Mouse (Mus musculus) bone marrow macrophage, adult 2 months (primary cell): ENCODE data around the gene Nmrk2.

Experiments
- CTCF ChIP-seq: IDR thresholded peaks from 2 replicates; pipeline ENCODE4 v1.5.1; 2012; ENCODE audit warnings: low read depth, mild to moderate bottlenecking, low read length, moderate library complexity
- POLR2A ChIP-seq: IDR thresholded peaks from 2 replicates; pipeline ENCODE4 v1.6.1; 2012; ENCODE audit warnings: mild to moderate bottlenecking, low read depth, low read length, borderline replicate concordance

- TF ChIP-seq POLR2A (no peak), CTCF (no peak)
These were observed 34.8 kb upstream of the Nmrk2 start for GRCm38 (mm10) chr10:81236471-81237268.
